Mouse (Mus musculus) spleen, postnatal 0 days (tissue): ENCODE measurements around the gene Lrrc42. TPM values are rescaled to one million over a fixed set of nuclear protein-coding genes. Genes with fewer than 3 reads are reported as not detected.

ENCODE experiments used
- polyA plus RNA-seq: library from polyadenylated mRNA; unstranded; fragments of >200 nt; fragmentation: Nextera tagmentation; extraction: Ambion mirVana; gene quantifications from 2 replicates; pipeline ENCODE4 v1.2.1, GENCODE M21; 2015

Lrrc42 gene
- polyA plus RNA-seq: 18.6 and 19.7 TPM in 2 replicates

GRCm38 (mm10) chr4:107253125-107254091 is at the start of gene Lrrc42, which contains the start of gene Hspb11:
Lrrc42 (minus strand) TSS chr4:107253532.
Hspb11 (plus strand) TSS chr4:107253593.

GRCm38 (mm10) chr4:107208880-107209279 is 44.5 kb downstream of the Lrrc42 start, which contains the start of gene Ldlrad1:
Ldlrad1 (plus strand) TSS chr4:107209180.

Other genes with a start within 250 kb of the Lrrc42 start
- 46.6 and 50.0 TPM in 2 replicates for gene Mrpl37, start 186.7 kb downstream of the Lrrc42 start, polyA plus RNA-seq
- gene Cyb5rl, start 186.5 kb downstream of the Lrrc42 start, polyA plus RNA-seq: 1.6 and 2.6 TPM in 2 replicates
- gene Cdcp2, start 156.6 kb downstream of the Lrrc42 start, polyA plus RNA-seq: not detected in 2 replicates
- 206 and 236 TPM in 2 replicates for gene Tmem59, start 75.1 kb downstream of the Lrrc42 start, polyA plus RNA-seq
- gene Tceanc2, start 74.4 kb downstream of the Lrrc42 start, polyA plus RNA-seq: 25.7 and 28.1 TPM in 2 replicates
- gene Ldlrad1, start 44.4 kb downstream of the Lrrc42 start, polyA plus RNA-seq: not detected in 2 replicates
- 14.6 and 16.7 TPM in 2 replicates for gene Hspb11, start 61 bp upstream of the Lrrc42 start, polyA plus RNA-seq
- gene Dio1, start 53.6 kb upstream of the Lrrc42 start, polyA plus RNA-seq: not detected in 2 replicates
- 39.6 and 42.4 TPM in 2 replicates for gene Yipf1, start 60.8 kb upstream of the Lrrc42 start, polyA plus RNA-seq
- gene Ndc1, start 114.3 kb upstream of the Lrrc42 start, polyA plus RNA-seq: 14.4 and 15.8 TPM in 2 replicates
- gene Glis1, start 181.1 kb upstream of the Lrrc42 start, polyA plus RNA-seq: 0.16 and 0.35 TPM in 2 replicates